Mouse (Mus musculus) CD4-positive, CD25-positive, alpha-beta regulatory T cell, adult 4 months (primary cell): ENCODE measurements at regions not wholly inside any gene's neighbourhood (a gene's known extent, or its start where the extent isn't known, plus 50 kb on each side); places are given as distances from the start of the nearest gene placed in this dataset.

Experiments
- ATAC-seq: one replicate; pipeline ENCODE4 v1.8.0; 2017

DNA sequence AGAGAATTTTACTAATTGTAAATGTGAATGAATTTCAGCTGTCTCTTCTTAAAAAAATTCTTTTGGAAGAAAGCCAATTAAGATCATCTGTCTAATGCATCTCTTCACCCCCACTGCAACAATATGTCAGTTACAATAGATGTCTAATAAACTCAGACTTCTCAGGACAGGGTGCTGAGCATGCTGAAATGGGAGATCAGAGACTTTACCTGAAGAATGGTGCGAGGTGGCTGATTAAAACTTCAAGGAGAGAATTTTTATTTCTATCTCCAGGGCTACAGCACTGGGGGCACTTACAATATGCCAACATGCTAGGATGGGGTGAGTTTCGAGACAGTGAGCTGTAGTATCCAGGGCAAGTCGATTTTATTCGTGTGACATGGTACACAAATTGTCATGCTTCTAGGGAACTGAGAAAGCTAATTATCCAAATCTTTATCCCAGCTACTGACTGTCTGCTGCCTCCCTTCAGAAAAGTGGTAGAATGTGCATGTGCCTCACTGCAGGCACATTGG lies 449.0 kb upstream of the Fam92a start:
- no peak for ATAC-seq

- no peak for ATAC-seq
Measured at GRCm38 (mm10) chr4:12620059-12620755, 448.4 kb upstream of the Fam92a start.

- no peak for ATAC-seq
Measured at GRCm38 (mm10) chr4:12616665-12617064, 444.9 kb upstream of the Fam92a start.

GRCm38 (mm10) chr4:12611511-12611910 lies 439.7 kb upstream of the Fam92a start:
- no peak for ATAC-seq

DNA sequence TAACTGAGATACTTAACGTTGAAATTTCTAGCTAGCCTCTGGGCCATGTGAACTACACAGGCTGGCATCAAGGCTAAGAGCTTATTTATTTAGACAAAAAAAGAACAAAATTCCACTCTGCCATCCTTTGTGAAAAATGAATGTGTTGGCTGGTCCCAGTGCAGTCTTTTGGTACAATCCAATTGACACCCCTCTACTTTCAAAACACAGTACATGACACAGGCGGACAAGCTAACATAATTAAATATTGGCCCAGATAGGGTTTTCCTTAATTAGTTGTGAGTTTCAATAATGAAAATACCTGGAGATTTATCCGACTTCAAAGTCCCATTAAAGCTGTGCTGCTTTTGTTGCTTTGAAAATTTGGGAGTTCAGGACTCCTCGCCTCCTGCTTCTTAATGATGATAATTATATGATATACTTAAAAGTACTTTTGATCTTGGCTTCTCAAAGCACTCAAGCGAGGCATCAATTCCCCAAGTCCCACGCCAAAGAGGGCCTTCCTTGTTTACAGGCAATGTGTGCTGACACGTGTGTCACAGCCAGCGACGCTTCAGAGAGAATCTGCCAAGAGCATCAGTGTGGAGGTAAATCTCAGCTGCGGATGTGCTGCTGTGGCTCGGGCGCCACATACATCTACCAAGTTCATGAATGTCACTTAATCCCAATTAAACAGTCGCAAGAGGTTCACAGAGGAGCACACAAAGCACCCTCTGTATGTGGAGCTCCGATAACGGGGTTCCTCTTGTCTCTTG lies 429.5 kb upstream of the Fam92a start:
- no peak for ATAC-seq

DNA sequence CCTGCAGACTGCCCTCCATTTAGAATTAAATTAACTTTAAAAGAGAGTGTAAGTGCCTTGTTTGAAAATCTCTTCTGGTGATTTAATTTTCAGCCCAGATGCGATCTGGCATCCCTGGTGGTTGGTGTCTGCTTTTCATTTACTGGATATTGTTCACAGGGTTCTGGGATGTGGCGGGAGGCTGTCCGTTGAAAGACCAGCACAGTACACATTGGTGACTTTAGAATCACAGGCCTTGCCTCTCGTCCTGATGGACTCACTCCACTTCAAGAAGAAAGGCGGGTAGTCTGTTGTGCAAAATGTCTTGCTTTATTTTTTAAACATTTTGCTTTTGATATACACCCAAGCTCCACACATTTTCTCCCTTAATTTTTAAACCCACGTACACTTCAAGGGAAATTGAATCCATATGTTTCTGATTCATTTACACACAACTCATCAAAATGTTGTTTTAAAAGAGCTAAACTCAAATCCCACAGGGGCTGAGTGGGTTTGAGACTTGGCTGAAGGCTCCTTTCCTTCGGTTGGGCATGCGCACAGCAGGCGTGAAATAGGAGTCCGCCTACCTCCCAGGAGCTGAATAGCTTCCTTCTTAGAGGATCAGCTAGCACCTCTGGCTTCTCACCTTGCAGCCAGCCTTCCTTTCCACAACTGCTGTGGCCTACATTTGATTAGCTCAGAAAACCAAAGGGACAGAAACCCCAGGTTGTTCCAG lies 424.1 kb upstream of the Fam92a start:
- no peak for ATAC-seq

DNA sequence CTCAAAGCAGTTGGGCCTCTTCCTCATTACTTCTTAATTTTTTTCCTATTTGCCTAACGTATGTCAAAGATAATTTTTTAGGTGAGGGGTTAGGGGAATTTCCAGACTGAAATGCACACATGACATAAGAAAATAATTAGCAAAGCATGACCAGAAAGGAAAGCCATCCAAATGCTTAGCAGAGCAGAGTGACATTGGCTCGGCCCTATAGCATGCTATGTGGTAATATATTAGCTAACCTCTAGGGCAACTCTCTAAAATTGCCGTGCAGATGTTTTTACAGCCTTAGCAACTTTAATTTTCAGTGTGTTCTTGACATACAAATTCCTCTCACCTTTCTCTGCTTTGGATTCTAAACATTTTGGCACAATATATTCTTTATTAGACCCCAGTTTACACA lies 421.2 kb upstream of the Fam92a start:
- ATAC-seq: no peak

GRCm38 (mm10) chr4:12578102-12578501 lies 406.3 kb upstream of the Fam92a start:
- no peak for ATAC-seq

DNA sequence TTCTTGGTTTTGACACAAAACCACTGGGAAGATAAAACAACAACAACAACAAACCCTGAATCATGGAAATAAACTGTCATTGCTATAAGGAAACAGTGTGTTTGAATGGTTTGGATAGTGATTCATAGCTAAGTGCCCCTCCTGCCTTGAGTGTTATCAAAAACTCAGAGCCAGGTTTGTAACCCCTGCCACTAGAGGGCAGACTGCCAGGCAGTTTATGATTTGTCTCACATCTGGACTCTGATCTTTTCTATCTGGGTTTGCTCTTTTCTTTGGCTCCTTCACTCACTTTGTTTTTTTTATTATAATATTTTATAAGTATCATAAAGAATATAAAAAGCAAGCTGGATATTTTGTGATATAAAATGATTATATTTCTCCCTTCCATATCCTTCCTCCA lies 400.1 kb upstream of the Fam92a start:
- no peak for ATAC-seq

- ATAC-seq: no peak
Measured at GRCm38 (mm10) chr4:12570689-12571088, 398.9 kb upstream of the Fam92a start.

- ATAC-seq: no peak
Measured at GRCm38 (mm10) chr4:12567643-12568042, 395.8 kb upstream of the Fam92a start.

DNA sequence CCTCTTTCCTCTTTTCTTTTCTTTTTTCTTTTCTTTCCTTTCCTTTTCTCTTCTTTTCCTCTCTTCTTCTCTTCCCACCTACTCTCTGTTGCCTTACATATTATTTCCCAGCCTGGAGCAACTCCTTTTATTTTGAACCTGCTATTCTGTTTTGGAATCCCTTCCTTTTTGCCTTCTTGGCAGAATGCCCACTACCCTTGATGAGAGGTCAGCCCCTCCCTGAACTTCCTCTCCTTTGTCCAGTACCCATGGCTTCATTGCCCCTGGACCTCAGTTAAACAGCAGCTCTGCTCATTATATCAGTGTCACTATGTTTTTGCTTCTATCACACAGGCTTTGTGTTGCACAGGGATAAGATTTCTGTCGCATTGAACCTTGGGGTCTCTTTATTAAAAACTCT lies 391.2 kb upstream of the Fam92a start:
- no peak for ATAC-seq

DNA sequence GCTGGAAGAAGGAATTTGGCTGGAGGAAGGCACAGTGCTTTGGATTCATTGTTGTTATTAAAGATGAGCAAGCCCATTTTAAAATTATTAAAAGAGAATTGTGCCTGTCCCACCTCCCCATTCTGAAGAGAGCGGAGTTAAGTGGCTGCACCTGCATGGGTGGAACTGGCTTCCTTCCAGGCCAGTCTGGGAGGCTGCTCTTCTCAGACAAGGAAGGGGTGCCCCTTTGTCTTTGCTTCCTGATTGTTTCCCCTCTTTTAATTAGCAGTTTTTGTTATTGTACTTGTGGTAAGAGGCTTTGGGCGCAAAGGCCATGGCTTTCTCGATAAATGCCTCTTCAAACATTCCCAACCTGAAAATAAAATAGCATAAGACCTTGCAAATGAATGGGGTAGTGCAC lies 388.7 kb upstream of the Fam92a start:
- ATAC-seq: no peak

GRCm38 (mm10) chr4:12560015-12560414 lies 388.2 kb upstream of the Fam92a start:
- no peak for ATAC-seq

GRCm38 (mm10) chr4:12557105-12557504 lies 385.3 kb upstream of the Fam92a start:
- ATAC-seq: no peak

- no peak for ATAC-seq
Measured at GRCm38 (mm10) chr4:12549265-12549664, 377.4 kb upstream of the Fam92a start.

DNA sequence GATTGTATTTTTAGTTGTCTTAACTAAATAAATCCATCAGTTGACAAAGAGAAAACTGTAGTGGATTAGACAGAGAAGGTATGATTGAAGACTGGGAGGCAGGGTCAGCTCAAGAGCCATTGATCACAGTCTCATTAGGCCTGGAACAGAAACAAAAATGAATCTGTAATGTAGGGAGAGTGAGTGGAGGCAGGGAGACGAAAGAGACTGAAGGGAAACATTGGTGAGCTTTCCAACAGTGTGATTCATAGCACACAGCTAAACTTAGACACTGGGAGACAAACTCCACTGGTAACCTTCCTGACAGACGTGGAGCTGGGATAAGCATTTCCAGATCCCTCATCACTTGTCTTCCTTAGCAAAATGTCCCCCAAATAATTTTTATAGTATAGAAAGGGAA lies 372.1 kb upstream of the Fam92a start:
- no peak for ATAC-seq

- no peak for ATAC-seq
Measured at GRCm38 (mm10) chr4:12541508-12541907, 369.7 kb upstream of the Fam92a start.

DNA sequence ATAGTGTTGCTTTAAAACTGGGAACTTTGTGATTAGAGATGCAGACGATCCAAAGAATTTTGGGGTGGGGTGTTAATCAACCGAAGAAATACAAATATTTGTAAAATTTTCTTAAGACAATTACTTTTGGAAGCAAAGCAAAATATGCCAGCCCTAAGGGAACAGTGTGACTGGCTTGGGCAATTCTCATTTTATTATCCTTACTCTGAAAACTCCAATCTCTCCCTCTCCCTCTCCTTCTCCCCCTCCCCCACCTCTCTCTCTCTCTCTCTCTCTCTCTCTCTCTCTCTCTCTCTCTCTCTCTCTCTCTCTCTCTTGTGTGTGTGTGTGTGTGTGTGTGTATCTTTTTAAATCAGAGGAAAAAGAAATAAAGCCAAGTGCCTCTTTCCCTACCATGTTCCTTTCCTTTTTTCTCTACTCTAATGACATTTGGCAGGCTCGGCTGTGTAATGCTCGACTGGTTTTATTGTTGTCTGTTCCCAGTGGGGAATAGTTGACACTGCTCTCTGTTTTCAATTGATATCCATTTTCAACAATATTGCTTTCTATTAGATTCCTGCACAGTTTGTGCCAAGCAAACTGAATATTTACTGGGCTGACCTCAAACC lies 367.5 kb upstream of the Fam92a start:
- ATAC-seq: no peak

GRCm38 (mm10) chr4:12538694-12539121 lies 366.9 kb upstream of the Fam92a start:
- ATAC-seq: no peak

DNA sequence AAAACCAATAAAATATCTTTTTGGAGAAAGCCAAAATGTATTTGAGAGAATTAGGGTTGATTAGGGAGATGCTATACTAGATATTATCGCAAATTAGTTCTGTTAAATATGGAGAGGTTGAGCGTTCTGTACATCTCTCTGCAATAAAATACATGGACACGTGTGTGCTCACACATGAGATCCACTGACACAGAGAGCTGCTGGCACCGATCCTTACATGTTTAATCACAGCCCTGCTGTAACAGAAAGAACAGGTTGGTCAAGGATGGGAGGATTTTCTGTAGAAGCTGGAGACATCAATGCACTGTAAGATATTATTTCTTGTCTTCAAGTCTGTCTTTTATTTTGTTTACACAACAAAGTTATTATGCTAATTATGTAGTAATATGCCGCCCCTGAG lies 366.2 kb upstream of the Fam92a start:
- no peak for ATAC-seq

GRCm38 (mm10) chr4:12534151-12534550 lies 362.3 kb upstream of the Fam92a start:
- no peak for ATAC-seq

GRCm38 (mm10) chr4:12532961-12533360 lies 361.1 kb upstream of the Fam92a start:
- no peak for ATAC-seq
